Mouse (Mus musculus): ENCODE results near the gene Ncmap.

DNA sequence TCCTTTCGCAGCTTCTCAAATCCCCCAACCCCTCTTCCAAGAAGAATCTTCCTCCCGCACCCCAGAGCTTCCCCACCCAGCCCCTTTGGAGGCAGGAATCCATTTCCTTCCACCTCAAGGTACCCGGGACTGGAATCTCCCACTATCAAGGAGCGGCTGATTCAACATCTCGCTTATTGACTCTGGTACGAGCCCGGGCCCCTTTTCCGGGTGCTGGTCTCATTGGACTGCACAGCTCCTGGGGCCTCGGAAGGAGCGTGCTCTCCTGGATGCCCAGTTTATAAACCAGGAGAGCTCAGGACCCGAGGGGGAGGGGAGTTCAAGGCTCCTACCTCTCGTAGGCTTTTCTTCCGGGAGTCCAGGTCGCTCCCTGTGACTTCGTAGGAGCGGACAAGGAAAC is 476 bp downstream of the Ncmap start:
- TF ChIP-seq CTCF (IDR thresholded peaks at IDR 0.05; ENCODE audit: low read depth) (no peak), EP300 (IDR thresholded peaks at IDR 0.05; ENCODE audit: low read depth) (no peak)
